Mouse (Mus musculus) embryonic stem cell, embryonic (primary cell): ENCODE results near the gene 1190002N15Rik.

ENCODE experiments used
- CTCF ChIA-PET, 4 experiments: fragments of 300-600 bp in 2 of 4; fragments of 350-600 bp in 2 of 4; sonication (Branson Sonifier 250); formaldehyde crosslinking; loops; one replicate each; lab custom pipeline; 2022; ENCODE audit warnings: inconsistent platforms in 2 of 4; lab: Charles Lee
- POLR2A ChIA-PET, 4 experiments: fragments of 300-600 bp in 2 of 4; fragments of 350-600 bp in 2 of 4; sonication (Branson Sonifier 250); formaldehyde crosslinking; loops; one replicate each; lab custom pipeline; 2022; ENCODE audit warnings: antibody characterized with exemption in 4 of 4, inconsistent platforms in 1 of 4; lab: Charles Lee

The 1190002N15Rik gene

GRCm38 (mm10) chr9:94473898-94474297, 64.0 kb downstream of the 1190002N15Rik start:
- POLR2A ChIA-PET, result no interaction called here
- CTCF ChIA-PET, result interaction anchor here in 1 of 4 experiments (0.7 kb wide), 1 partner anchor 403 kb away, joined by 3 read pairs; no protein-coding TSS in a partner anchor

GRCm38 (mm10) chr9:94472963-94473582, 64.8 kb downstream of the 1190002N15Rik start:
- CTCF ChIA-PET, result interaction anchor here in 1 of 4 experiments (0.7 kb wide), 1 partner anchor 402 kb away, joined by 3 read pairs; no protein-coding TSS in a partner anchor

GRCm38 (mm10) chr9:94471485-94471884, 66.4 kb downstream of the 1190002N15Rik start:
- POLR2A ChIA-PET, result no interaction called here
- CTCF ChIA-PET, result no interaction called here

More at GRCm38 (mm10) chr9:94472963-94473582, 64.8 kb downstream of the 1190002N15Rik start:
- POLR2A ChIA-PET, result no interaction called here
